Mouse (Mus musculus) heart, embryonic 13.5 days (tissue): ENCODE data around the gene B3galt4. TPM values are rescaled to one million over a fixed set of nuclear protein-coding genes. Genes with fewer than 3 reads are reported as not detected.

Experiments used
- ATAC-seq: fragments of 200-750 bp; cut with Nextera tagmentation; 2 replicates; pipeline ENCODE4 v1.8.0; 2017; ENCODE audit warnings: moderate TSS enrichment; ENCODE audit not compliant: insufficient number of reproducible peaks, low FRiP score, low TSS enrichment; ENCODE audit errors: extremely low read depth
- H3K27ac ChIP-seq: fragments of 300-500 bp; sonication (generic); replicated peaks from 2 replicates; pipeline ENCODE4 v1.5.1; 2015; ENCODE audit warnings: moderate library complexity, mild to moderate bottlenecking, inconsistent platforms
- H3K27me3 ChIP-seq: fragments of 300-500 bp; sonication (generic); replicated peaks from 2 replicates; pipeline ENCODE4 v1.6.1; 2015; ENCODE audit warnings: mild to moderate bottlenecking, inconsistent platforms
- H3K36me3 ChIP-seq: fragments of 300-500 bp; sonication (generic); 2 replicates; pipeline ENCODE4 v1.6.1; 2015; ENCODE audit warnings: mild to moderate bottlenecking, inconsistent platforms
- H3K4me1 ChIP-seq: fragments of 300-500 bp; sonication (generic); 2 replicates; pipeline ENCODE4 v1.6.1; 2015; ENCODE audit warnings: inconsistent platforms
- H3K4me2 ChIP-seq: fragments of 300-500 bp; sonication (generic); 2 replicates; pipeline ENCODE4 v1.6.1; 2015; ENCODE audit warnings: inconsistent platforms, mild to moderate bottlenecking, moderate library complexity
- H3K4me3 ChIP-seq: fragments of 300-500 bp; sonication (generic); 2 replicates; pipeline ENCODE4 v1.5.1; 2015; ENCODE audit warnings: moderate library complexity, mild to moderate bottlenecking, inconsistent platforms
- H3K9ac ChIP-seq: fragments of 300-500 bp; sonication (generic); 2 replicates; pipeline ENCODE4 v1.6.1; 2015; ENCODE audit warnings: inconsistent platforms, mild to moderate bottlenecking, moderate library complexity
- H3K9me3 ChIP-seq: fragments of 300-500 bp; sonication (generic); 2 replicates; pipeline ENCODE4 v1.6.1; 2016; ENCODE audit warnings: inconsistent platforms
- WGBS: fragments of 180-500 bp; shearing (Covaris S2); methylation state at CpG from one replicate; pipeline ENCODE4 v1.1.7; 2015; ENCODE audit warnings: mixed read lengths; 5-methylcytosine and 5-hydroxymethylcytosine counted together
- polyA plus RNA-seq: library from polyadenylated mRNA; unstranded; fragments of >200 nt; fragmentation: Nextera tagmentation; extraction: Ambion mirVana; gene quantifications from 2 replicates; pipeline ENCODE4 v1.2.1, GENCODE M21; 2015

Gene B3galt4
- polyA plus RNA-seq, 1 experiment from 2014 or later, result 4.5 TPM

GRCm38 (mm10) chr17:33965846-33966550 lies 14.7 kb upstream of the B3galt4 start:
- WGBS, result 84% methylated on average over 16 of the region's 16 CpGs
- H3K4me1 ChIP-seq, result no peaks in the 10 kb centered on the region
- H3K9ac ChIP-seq, result no peak overlapping the region
- ATAC-seq, result no peak
- H3K27me3 ChIP-seq, result peaks cover 3% of the 10 kb centered on the region; the same call in 1 of the 2 replicates
- H3K4me3 ChIP-seq, result no peak overlapping the region
- H3K36me3 ChIP-seq, result peaks cover 54% of the 10 kb centered on the region
- H3K9me3 ChIP-seq, result no peaks in the 10 kb centered on the region
- H3K4me2 ChIP-seq, result no peak overlapping the region
- no peak overlapping the region for H3K27ac ChIP-seq

GRCm38 (mm10) chr17:33965082-33965845 lies 14.0 kb upstream of the B3galt4 start:
- H3K27ac ChIP-seq, result no peak overlapping the region
- no peak overlapping the region for H3K4me2 ChIP-seq
- no peak for ATAC-seq
- H3K9ac ChIP-seq, result no peak overlapping the region
- no peaks in the 10 kb centered on the region for H3K9me3 ChIP-seq
- 90% methylated on average over 16 of the region's 17 CpGs for WGBS
- H3K27me3 ChIP-seq, result no peaks in the 10 kb centered on the region
- no peaks in the 10 kb centered on the region for H3K4me1 ChIP-seq
- H3K4me3 ChIP-seq, result no peak overlapping the region
- peaks cover 61% of the 10 kb centered on the region for H3K36me3 ChIP-seq

GRCm38 (mm10) chr17:33962876-33963275 lies 11.6 kb upstream of the B3galt4 start:
- no peak overlapping the region for H3K4me2 ChIP-seq
- no peak overlapping the region for H3K9ac ChIP-seq
- no peaks in the 10 kb centered on the region for H3K27me3 ChIP-seq
- H3K4me3 ChIP-seq, result no peak overlapping the region
- 83% methylated on average over 7 of the region's 7 CpGs for WGBS
- no peak for ATAC-seq
- H3K27ac ChIP-seq, result no peak overlapping the region
- H3K9me3 ChIP-seq, result no peaks in the 10 kb centered on the region
- H3K4me1 ChIP-seq, result no peaks in the 10 kb centered on the region
- peaks cover 85% of the 10 kb centered on the region for H3K36me3 ChIP-seq

- Histone ChIP-seq H3K36me3 (peaks cover 66% of the 10 kb centered on the region), H3K4me1 (peaks cover 6% of the 10 kb centered on the region), H3K9ac (no peak overlapping the region), H3K27me3 (no peaks in the 10 kb centered on the region), H3K27ac (no peak overlapping the region), H3K4me2 (no peak overlapping the region), H3K9me3 (no peaks in the 10 kb centered on the region), H3K4me3 (no peak overlapping the region)
- WGBS, result 89% methylated on average over 15 of the region's 15 CpGs
- no peak for ATAC-seq
Measured at GRCm38 (mm10) chr17:33959948-33960347, 8.7 kb upstream of the B3galt4 start.

GRCm38 (mm10) chr17:33959135-33959534 lies 7.8 kb upstream of the B3galt4 start:
- 92% methylated on average over 13 of the region's 13 CpGs for WGBS
- Histone ChIP-seq H3K9ac (no peak overlapping the region), H3K4me2 (no peak overlapping the region), H3K36me3 (peaks cover 69% of the 10 kb centered on the region), H3K4me3 (no peak overlapping the region), H3K27ac (no peak overlapping the region), H3K9me3 (no peaks in the 10 kb centered on the region), H3K4me1 (peaks cover 13% of the 10 kb centered on the region), H3K27me3 (no peaks in the 10 kb centered on the region)
- no peak for ATAC-seq

GRCm38 (mm10) chr17:33958451-33958850 lies 7.2 kb upstream of the B3galt4 start:
- WGBS, result 90% methylated on average over 11 of the region's 11 CpGs
- no peaks in the 10 kb centered on the region for H3K9me3 ChIP-seq
- H3K36me3 ChIP-seq, result peaks cover 69% of the 10 kb centered on the region
- H3K27me3 ChIP-seq, result no peaks in the 10 kb centered on the region
- no peak overlapping the region for H3K9ac ChIP-seq
- no peak overlapping the region for H3K4me2 ChIP-seq
- H3K27ac ChIP-seq, result no peak overlapping the region
- H3K4me1 ChIP-seq, result peaks cover 20% of the 10 kb centered on the region
- no peak for ATAC-seq
- no peak overlapping the region for H3K4me3 ChIP-seq

- H3K36me3 ChIP-seq, result peaks cover 69% of the 10 kb centered on the region
- H3K27ac ChIP-seq, result no peak overlapping the region
- no peak overlapping the region for H3K4me3 ChIP-seq
- no peak overlapping the region for H3K4me2 ChIP-seq
- ATAC-seq, result no peak
- peaks cover 30% of the 10 kb centered on the region for H3K4me1 ChIP-seq
- no peaks in the 10 kb centered on the region for H3K9me3 ChIP-seq
- no peak overlapping the region for H3K9ac ChIP-seq
- 86% methylated on average over 6 of the region's 6 CpGs for WGBS
- no peaks in the 10 kb centered on the region for H3K27me3 ChIP-seq
Measured at GRCm38 (mm10) chr17:33957493-33957892, 6.2 kb upstream of the B3galt4 start.

- Histone ChIP-seq H3K9me3 (no peaks in the 10 kb centered on the region), H3K4me3 (peak overlapping the region; percentile 76), H3K4me2 (peak overlapping the region; percentile 91), H3K36me3 (peaks cover 67% of the 10 kb centered on the region), H3K27ac (peak overlapping the region; percentile 91), H3K27me3 (no peaks in the 10 kb centered on the region), H3K9ac (peak overlapping the region; percentile 91), H3K4me1 (peaks cover 40% of the 10 kb centered on the region)
- 10% methylated on average over 10 of the region's 10 CpGs for WGBS
- no peak for ATAC-seq
Measured at GRCm38 (mm10) chr17:33956336-33956735, 5.0 kb upstream of the B3galt4 start.

- WGBS, result under 1% methylated on average over 50 of the region's 50 CpGs
- H3K36me3 ChIP-seq, result peaks cover 61% of the 10 kb centered on the region
- no peaks in the 10 kb centered on the region for H3K27me3 ChIP-seq
Measured at GRCm38 (mm10) chr17:33955555-33956214, 4.4 kb upstream of the B3galt4 start, which contains the start of the genes Vps52 and Rps18. Gene Vps52 (plus strand): TSS chr17:33955812. Gene Rps18 (minus strand): TSS chr17:33956001.

GRCm38 (mm10) chr17:33954646-33955554 lies 3.6 kb upstream of the B3galt4 start:
- H3K4me1 ChIP-seq, result peaks cover 54% of the 10 kb centered on the region
- H3K36me3 ChIP-seq, result peaks cover 57% of the 10 kb centered on the region
- no peaks in the 10 kb centered on the region for H3K9me3 ChIP-seq

More at GRCm38 (mm10) chr17:33955555-33956214, 4.4 kb upstream of the B3galt4 start, which contains the start of the genes Vps52 and Rps18:
- ATAC-seq, result peak; percentile 85
- H3K4me2 ChIP-seq, result peak within 1 kb of the TSS; percentile 99
- H3K27ac ChIP-seq, result peak within 1 kb of the TSS; percentile 92
- H3K9ac ChIP-seq, result peak within 1 kb of the TSS; percentile 93
- H3K4me1 ChIP-seq, result peaks cover 46% of the 10 kb centered on the region
- H3K4me3 ChIP-seq, result peak within 1 kb of the TSS; percentile 76
- no peaks in the 10 kb centered on the region for H3K9me3 ChIP-seq

More at GRCm38 (mm10) chr17:33954646-33955554, 3.6 kb upstream of the B3galt4 start:
- peak overlapping the region; percentile 93 for H3K9ac ChIP-seq
- WGBS, result 1% methylated on average over 33 of the region's 33 CpGs
- no peak; the same call in 1 of the 2 replicates for ATAC-seq
- H3K4me2 ChIP-seq, result peak overlapping the region; percentile 99
- peak overlapping the region; percentile 92 for H3K27ac ChIP-seq
- H3K27me3 ChIP-seq, result no peaks in the 10 kb centered on the region
- peak overlapping the region; percentile 76 for H3K4me3 ChIP-seq
